ENCODE assay signal across 19 mouse cellular contexts in the genomic region with DNA sequence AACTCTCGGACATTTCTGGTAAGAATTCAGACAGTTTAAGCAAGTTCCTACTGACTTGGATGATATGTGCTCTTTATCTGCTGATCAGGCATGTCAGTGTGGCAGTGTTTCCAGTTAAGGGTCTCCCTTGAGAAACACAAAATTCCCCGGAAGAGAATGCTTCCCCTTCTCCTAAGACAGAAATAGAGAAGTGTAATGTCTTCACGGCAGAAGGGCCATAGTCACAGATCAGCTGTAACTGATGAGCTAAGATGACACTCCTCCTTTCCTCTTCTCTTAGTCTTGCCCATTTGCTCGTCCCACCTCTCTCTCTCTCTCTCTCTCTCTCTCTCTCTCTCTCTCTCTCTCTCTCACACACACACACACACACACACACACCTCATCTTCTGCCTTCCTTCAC.
DNase-seq lines count a peak whose midpoint lies in the region; ATAC-seq and TF ChIP-seq lines count a peak whose summit lies in the region.
"Had no signal": no experiment of that assay in that cellular context is flagged by ENCODE, and none has a peak within 500 bp of the region (broad histone marks: within the 10 kb centered on the region; RNA-seq: fewer than 3 reads in every experiment).

No protein-coding gene starts in this region.

- no peaks in the 10 kb centered on the region for H3K27me3 ChIP-seq in CH12.LX (replicated peaks)
- H3K27me3 ChIP-seq: embryonic facial prominence, embryonic 13.5 days; heart, embryonic 13.5 days; limb, embryonic 13.5 days; liver, embryonic 15.5 days; lung, embryonic 15.5 days; midbrain, embryonic 12.5 days; neural tube, embryonic 12.5 days had no signal

- DNase-seq in layer of hippocampus, adult 2 months (ENCODE audit: low spot score in 2 of 2): no peak
- no peak for DNase-seq in layer of hippocampus, postnatal 25 days (ENCODE audit: extremely low spot score in 1 of 2, low spot score in 1 of 2)
- peak; percentile 30 for DNase-seq in CH12.LX (ENCODE audit: extremely low read depth)
- no peak for DNase-seq in adrenal gland, postnatal 36 days
- no peak for DNase-seq in thymus, postnatal 0 days (ENCODE audit: low spot score)

- no peaks in the 10 kb centered on the region for H3K36me3 ChIP-seq in CH12.LX (replicated peaks in 1 of 2; ENCODE audit: control insufficient read depth in 1 of 2, insufficient read depth in 1 of 2, low read length in 1 of 2)
- H3K36me3 ChIP-seq: embryonic facial prominence, embryonic 13.5 days; forebrain, embryonic 10.5 days; heart, embryonic 13.5 days; liver, embryonic 15.5 days; lung, embryonic 15.5 days; midbrain, embryonic 12.5 days; neural tube, embryonic 12.5 days had no signal

- no peaks in the 10 kb centered on the region for H3K79me2 ChIP-seq in CH12.LX (replicated peaks; ENCODE audit: control insufficient read depth, extremely low read depth, insufficient read depth, poor library complexity, severe bottlenecking)

- peak overlapping the region; percentile 3; the same call in 1 of the 2 replicates for H3K27ac ChIP-seq in layer of hippocampus, adult 2 months
- no peak overlapping the region for H3K27ac ChIP-seq in CH12.LX (ENCODE audit: insufficient read depth, low read depth)
- H3K27ac ChIP-seq in bone marrow macrophage, adult 2 months (ENCODE audit: insufficient read depth, low read depth, low read length): peak overlapping the region; percentile 83
- H3K27ac ChIP-seq: embryonic facial prominence, embryonic 13.5 days; forebrain, embryonic 10.5 days; heart, adult 2 months; heart, embryonic 13.5 days; hindbrain, embryonic 14.5 days; limb, embryonic 13.5 days; liver, embryonic 15.5 days; lung, embryonic 15.5 days; midbrain, embryonic 12.5 days; neural tube, embryonic 12.5 days had no signal

- no peak for TF ChIP-seq CTCF in layer of hippocampus, adult 2 months (conservative IDR thresholded peaks at IDR 0.05)
- no peak for TF ChIP-seq CTCF in CH12.LX (conservative IDR thresholded peaks at IDR 0.05 in 1 of 2, IDR thresholded peaks at IDR 0.05 in 1 of 2; ENCODE audit: low read depth in 2 of 2, low read length in 2 of 2)
- no peak for TF ChIP-seq CTCF in bone marrow macrophage, adult 2 months (IDR thresholded peaks at IDR 0.05; ENCODE audit: low read depth, low read length)

- no peak for TF ChIP-seq POLR2A in CH12.LX (IDR thresholded peaks at IDR 0.05; ENCODE audit: low read depth, low read length)
- no peak for TF ChIP-seq POLR2A in bone marrow macrophage, adult 2 months (IDR thresholded peaks at IDR 0.05; ENCODE audit: borderline replicate concordance, low read depth, low read length)

- H3K4me2 ChIP-seq in CH12.LX (ENCODE audit: insufficient read depth, low read depth, poor library complexity, severe bottlenecking): peak overlapping the region; percentile 74
- H3K4me2 ChIP-seq: embryonic facial prominence, embryonic 13.5 days; heart, embryonic 13.5 days; hindbrain, embryonic 14.5 days; limb, embryonic 13.5 days; liver, embryonic 15.5 days; lung, embryonic 15.5 days; midbrain, embryonic 12.5 days; neural tube, embryonic 12.5 days had no signal

- peak overlapping the region; percentile 51 for H3K9ac ChIP-seq in CH12.LX (ENCODE audit: insufficient read depth, low read depth)
- H3K9ac ChIP-seq: embryonic facial prominence, embryonic 13.5 days; heart, embryonic 13.5 days; hindbrain, embryonic 14.5 days; limb, embryonic 13.5 days; liver, embryonic 15.5 days; lung, embryonic 15.5 days; midbrain, embryonic 12.5 days; neural tube, embryonic 12.5 days had no signal

- dilution Hi-C loops in CH12.LX (cut with MboI; ENCODE audit: extremely low pct_ligation_motif_present, extremely low pct_unique_long_range_greater_than_20kb, low sequenced_read_pairs): no loop called here

- H3K9me3 ChIP-seq in CH12.LX (replicated peaks; ENCODE audit: low read length): no peaks in the 10 kb centered on the region
- H3K9me3 ChIP-seq: embryonic facial prominence, embryonic 13.5 days; forebrain, embryonic 10.5 days; heart, embryonic 13.5 days; limb, embryonic 13.5 days; liver, embryonic 15.5 days; lung, embryonic 15.5 days; megakaryocyte, embryonic 14.5 days; midbrain, embryonic 12.5 days; neural tube, embryonic 12.5 days had no signal

- no peak for TF ChIP-seq EP300 in CH12.LX (IDR thresholded peaks at IDR 0.05; ENCODE audit: low read length)

- no peak overlapping the region for H3K4me3 ChIP-seq in layer of hippocampus, adult 2 months
- peak overlapping the region; percentile 8 to 44 (median 15) for H3K4me3 ChIP-seq in CH12.LX (replicated peaks in 1 of 3; ENCODE audit: low read depth in 2 of 3, low read length in 2 of 3, poor library complexity in 1 of 3)
- peak overlapping the region; percentile 52 for H3K4me3 ChIP-seq in bone marrow macrophage, adult 2 months (ENCODE audit: insufficient read depth, low read length)
- H3K4me3 ChIP-seq: embryonic facial prominence, embryonic 13.5 days; forebrain, embryonic 10.5 days; heart, adult 2 months; heart, embryonic 13.5 days; limb, embryonic 13.5 days; liver, embryonic 15.5 days; lung, embryonic 15.5 days; megakaryocyte, embryonic 14.5 days; midbrain, embryonic 12.5 days; myocyte; neural tube, embryonic 12.5 days had no signal

- peak; percentile 43; the same call in 1 of the 2 replicates for ATAC-seq in megakaryocyte progenitor cell, adult 5-6 weeks (replicated peaks; ENCODE audit: poor library complexity)

- H3K4me1 ChIP-seq in CH12.LX (ENCODE audit: control insufficient read depth in 1 of 2, insufficient read depth in 2 of 2): peaks cover 7 to 23% of the 10 kb centered on the region in 2 experiments; a peak in 3 of 4 replicates
- peaks cover 25% of the 10 kb centered on the region for H3K4me1 ChIP-seq in bone marrow macrophage, adult 2 months (ENCODE audit: control insufficient read depth, insufficient read depth, low read length)
- H3K4me1 ChIP-seq: embryonic facial prominence, embryonic 13.5 days; forebrain, embryonic 10.5 days; limb, embryonic 13.5 days; liver, embryonic 15.5 days; megakaryocyte, embryonic 14.5 days; midbrain, embryonic 12.5 days; neural tube, embryonic 12.5 days had no signal

- TF ChIP-seq RAD21 in CH12.LX (IDR thresholded peaks at IDR 0.05; ENCODE audit: low read depth, low read length): no peak

- in situ Hi-C loops in CH12.LX (cut with MboI; ENCODE audit: low pct_ligation_motif_present, low pct_unique_long_range_greater_than_20kb, low sequenced_read_pairs): loop anchor here (25.0 kb wide), 1 partner anchor 447 kb away; no protein-coding TSS in a partner anchor

TF ChIP-seq in CH12.LX, 34 proteins besides CTCF, POLR2A, EP300 and RAD21:
- TF ChIP-seq KAT2A (IDR thresholded peaks at IDR 0.05; ENCODE audit: insufficient replicate concordance, low read length): no peak
- TF ChIP-seq IRF4 (IDR thresholded peaks at IDR 0.05; ENCODE audit: low read depth, low read length): no peak
- no peak for TF ChIP-seq MXI1 (IDR thresholded peaks at IDR 0.05; ENCODE audit: low read depth, low read length)
- peak; percentile 46 for TF ChIP-seq ETS1 (conservative IDR thresholded peaks at IDR 0.05; ENCODE audit: low read depth, low read length)
- no peak for TF ChIP-seq HCFC1 (IDR thresholded peaks at IDR 0.05; ENCODE audit: low read depth, low read length)
- peak; percentile 63; the same call in 1 of the 2 replicates for TF ChIP-seq SIN3A (IDR thresholded peaks at IDR 0.05; ENCODE audit: low read length)
